Mouse (Mus musculus) splenic B cell, adult 2 months (primary cell): ENCODE data around the gene Arl5c.

Source experiments
- DNase-seq: peaks from one replicate; pipeline ENCODE4 v3.0.0-alpha.2; 2011; ENCODE audit warnings: low read depth, low spot score
- H3K27me3 ChIP-seq: 2 replicates; pipeline ENCODE4 v1.6.1; 2012; ENCODE audit warnings: mild to moderate bottlenecking, low read length, moderate library complexity, mixed read lengths; ENCODE audit not compliant: control insufficient read depth, poor library complexity, insufficient read depth, severe bottlenecking
- H3K36me3 ChIP-seq: 2 replicates; pipeline ENCODE4 v1.6.1; 2012; ENCODE audit warnings: mild to moderate bottlenecking, low read length, moderate library complexity, mixed read lengths; ENCODE audit not compliant: control insufficient read depth, poor library complexity, insufficient read depth, severe bottlenecking

Gene Arl5c

DNA sequence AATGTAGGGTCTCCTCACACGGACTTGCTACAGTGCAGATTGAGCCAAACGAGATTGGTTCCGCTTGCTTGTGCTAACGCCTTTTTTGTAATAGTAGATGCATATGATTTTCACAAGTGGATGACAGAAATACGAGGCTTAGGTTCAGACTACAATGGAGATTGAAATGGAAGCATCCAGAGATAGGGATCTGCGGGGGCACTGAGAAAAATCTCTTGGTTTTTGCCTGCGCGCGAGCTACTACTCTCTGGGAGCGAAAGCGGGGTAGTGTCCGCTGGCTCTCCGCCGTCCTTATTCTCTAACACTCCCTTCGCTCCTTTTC is 30.2 kb upstream of the Arl5c start:
- no peak for DNase-seq
- no peaks in the 10 kb centered on the region for H3K27me3 ChIP-seq

DNA sequence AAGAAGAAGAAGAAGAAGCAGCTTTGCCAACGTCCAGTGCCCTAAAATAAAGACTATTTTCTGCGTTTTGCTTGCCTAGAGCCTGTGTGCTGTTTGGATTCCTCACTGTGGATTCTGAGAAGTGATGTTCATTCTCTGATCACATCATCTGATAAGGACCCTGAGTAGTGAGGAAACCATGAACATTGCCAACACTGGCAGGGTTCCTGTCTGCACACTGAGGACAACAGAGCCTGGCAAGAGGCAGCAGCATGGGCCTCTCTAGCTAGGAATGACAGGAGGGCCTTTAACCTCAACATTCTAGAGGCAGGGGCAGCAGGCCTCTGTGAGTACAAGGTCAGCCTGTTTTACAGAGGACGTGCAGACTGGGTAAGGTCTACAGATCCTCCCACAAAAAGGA is 28.5 kb upstream of the Arl5c start:
- no peak for DNase-seq

More for the DNA sequence above, 30.2 kb upstream of the Arl5c start:
- H3K36me3 ChIP-seq: no peaks in the 10 kb centered on the region; the same call in none of the 2 replicates

DNA sequence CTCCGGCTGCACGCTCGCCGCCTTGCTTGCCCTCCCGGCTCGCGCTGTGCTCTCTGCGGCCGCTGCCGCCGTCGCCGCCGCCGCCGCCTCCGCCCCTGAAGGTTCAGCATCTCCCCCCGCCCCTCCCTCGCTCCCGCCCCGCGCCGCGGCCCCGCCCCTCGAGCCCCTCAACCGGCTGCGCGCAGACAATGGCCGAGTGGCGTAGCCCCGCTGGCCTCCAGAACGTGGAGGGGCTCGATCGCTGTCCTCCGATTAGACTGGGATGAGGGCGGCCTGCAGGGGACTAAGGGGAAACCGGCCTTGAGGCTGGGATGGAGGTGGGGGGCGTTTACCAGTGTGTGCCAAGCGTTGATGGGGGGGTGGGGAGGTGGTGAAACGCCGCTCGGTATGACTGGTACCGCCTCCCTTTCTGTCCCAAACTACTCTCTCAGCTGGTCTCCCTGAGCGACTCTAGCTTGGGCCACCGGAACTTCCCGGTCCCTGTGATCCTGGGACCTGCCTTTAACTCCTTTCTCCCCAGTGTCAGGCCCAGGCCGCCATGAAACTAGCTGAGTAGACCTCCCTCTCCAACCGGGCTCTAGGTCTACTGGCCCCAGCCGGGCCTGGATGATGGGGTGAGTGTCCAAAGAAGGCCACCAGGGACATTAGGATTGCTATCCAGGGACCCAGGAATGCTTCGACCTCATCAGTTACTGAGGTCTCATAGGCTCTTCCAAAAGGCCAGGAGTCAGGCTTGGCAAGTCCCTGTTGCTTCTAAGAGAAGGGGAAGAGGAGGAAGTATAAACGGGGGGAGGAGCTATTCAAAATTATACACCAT is 26.8 kb upstream of the Arl5c start, which contains the start of gene Cacnb1:
TSS of gene Cacnb1 (minus strand) at position 480 of the 817 bp plus-strand sequence.
- no peaks in the 10 kb centered on the region for H3K36me3 ChIP-seq
- peak; percentile 54 for DNase-seq
- H3K27me3 ChIP-seq: no peaks in the 10 kb centered on the region

More for the DNA sequence above, 28.5 kb upstream of the Arl5c start:
- no peaks in the 10 kb centered on the region for H3K27me3 ChIP-seq
- no peaks in the 10 kb centered on the region; the same call in 1 of the 2 replicates for H3K36me3 ChIP-seq

DNA sequence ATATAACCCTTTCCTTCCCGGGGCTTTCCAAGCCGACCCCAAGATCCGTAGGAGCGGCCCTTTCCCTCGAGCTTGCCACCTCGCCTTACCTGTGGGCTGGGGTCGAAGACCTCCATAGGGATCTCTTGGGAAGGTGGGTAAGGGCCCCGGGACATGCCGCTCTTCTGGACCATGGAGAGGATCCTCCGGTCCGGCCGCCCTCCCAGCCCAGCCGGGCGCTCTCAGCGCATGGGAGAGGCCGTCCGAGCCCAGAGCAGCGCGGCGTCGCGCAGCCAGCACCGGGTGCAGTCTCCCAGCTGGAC is 26.2 kb upstream of the Arl5c start:
- DNase-seq: no peak
- H3K36me3 ChIP-seq: no peaks in the 10 kb centered on the region
- no peaks in the 10 kb centered on the region for H3K27me3 ChIP-seq

DNA sequence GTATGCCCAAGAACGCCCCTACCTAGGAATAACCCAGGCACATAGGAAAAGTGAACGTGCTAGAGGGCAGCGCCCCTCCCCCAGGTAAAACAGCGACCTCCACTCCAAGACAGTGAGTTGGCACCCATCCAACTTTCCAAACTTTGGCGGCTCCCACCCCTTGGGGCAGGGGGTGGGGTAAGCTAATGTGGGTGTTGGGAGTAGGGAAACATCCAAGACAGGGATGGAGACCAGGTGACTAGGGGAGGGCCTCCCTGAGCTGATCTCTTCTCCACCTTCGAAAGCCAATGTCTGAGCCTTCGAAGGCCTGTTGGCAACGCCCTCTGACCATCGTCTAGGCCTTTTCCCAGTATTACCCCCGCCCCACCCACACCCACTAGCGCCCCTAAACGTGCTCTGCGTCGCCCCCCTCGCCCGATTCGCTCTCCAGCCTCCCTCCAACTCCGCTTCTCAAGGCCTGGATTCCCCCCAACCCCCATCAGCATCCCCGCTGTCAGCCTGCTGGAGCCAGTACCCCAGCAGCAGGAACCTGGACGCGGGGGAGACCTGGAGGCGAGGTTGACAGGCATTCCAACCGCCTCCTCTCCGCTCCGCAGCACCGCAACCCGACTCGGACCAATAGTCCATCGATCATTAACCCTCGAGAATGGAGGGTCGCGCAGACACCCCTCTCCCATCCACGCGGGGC is 25.7 kb upstream of the Arl5c start:
- H3K27me3 ChIP-seq: no peaks in the 10 kb centered on the region
- H3K36me3 ChIP-seq: no peaks in the 10 kb centered on the region; the same call in 1 of the 2 replicates
- DNase-seq: no peak

DNA sequence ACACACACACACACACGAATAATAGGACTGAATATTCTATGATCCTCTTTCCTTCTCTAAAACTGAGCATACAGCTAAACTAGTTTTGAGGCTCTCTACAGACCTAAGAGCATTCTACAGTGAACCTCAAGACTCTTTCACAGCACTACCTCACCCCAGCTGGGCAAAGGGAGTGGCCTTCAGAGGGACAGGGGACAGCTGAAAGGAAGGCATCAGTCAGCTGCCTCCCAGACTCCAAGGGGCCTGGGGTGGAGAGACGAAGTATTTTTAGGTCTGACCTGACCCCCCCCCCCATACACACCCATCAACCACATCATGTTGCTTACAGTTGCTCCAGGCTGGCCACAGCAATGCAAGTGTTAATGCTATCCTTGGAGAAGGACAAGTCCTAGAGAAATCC is 25.1 kb upstream of the Arl5c start:
- DNase-seq: no peak
- Histone ChIP-seq H3K36me3 (no peaks in the 10 kb centered on the region; the same call in 1 of the 2 replicates), H3K27me3 (no peaks in the 10 kb centered on the region)

DNA sequence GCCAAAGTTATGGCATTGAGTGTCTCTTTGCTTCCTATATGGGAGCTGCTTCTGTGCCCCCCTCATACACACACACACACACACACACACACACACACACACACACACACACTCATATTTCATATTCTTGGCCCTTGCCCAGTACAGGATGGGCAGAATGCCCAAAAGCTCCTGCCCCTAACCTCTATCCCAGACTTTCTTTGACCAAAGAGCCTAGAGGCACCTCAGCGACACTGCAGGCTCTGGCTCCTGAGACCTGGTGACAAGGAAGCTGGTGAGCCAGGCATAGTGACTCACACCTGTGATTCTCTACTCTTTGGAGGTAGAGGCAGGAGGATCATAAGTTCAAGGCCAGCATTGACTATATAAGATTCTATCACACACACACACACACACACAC is 24.7 kb upstream of the Arl5c start:
- H3K36me3 ChIP-seq: no peaks in the 10 kb centered on the region; the same call in 1 of the 2 replicates
- no peak for DNase-seq
- H3K27me3 ChIP-seq: no peaks in the 10 kb centered on the region

DNA sequence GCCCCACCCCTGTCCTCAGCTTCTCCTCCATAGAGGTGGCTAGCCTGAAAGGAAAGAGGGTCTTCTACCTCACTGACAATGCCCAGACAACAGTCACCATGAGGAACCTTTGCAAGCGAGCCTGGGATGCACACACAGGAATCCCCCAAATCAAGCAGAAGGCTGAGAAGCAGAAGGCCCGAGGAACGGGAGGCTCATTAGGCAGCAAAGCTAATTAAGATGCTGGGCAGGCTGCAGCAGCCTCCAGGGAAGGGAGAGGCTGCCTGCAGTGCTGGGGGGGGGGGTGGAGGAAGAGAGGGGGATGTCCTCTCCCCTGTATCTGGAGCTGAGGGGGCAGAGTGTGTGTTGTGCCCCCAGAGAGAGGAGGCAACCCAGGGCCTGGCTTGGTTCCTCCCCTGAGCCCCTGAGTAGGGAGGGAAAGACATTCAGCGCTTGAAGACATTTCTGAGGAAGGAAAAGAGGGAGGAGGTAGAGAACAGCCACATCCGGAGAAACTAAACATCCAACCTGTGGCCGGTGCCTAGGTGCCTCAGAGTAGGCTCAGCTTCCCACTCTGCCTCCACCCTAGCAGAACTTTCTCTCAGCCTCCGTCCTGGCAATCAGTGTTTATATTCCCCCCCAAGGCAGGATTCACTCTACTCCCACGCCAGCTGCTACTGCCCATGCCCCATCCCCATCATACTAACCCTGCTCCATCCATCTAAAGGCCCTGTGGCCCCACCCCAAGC is 24.1 kb upstream of the Arl5c start:
- DNase-seq: no peak

DNA sequence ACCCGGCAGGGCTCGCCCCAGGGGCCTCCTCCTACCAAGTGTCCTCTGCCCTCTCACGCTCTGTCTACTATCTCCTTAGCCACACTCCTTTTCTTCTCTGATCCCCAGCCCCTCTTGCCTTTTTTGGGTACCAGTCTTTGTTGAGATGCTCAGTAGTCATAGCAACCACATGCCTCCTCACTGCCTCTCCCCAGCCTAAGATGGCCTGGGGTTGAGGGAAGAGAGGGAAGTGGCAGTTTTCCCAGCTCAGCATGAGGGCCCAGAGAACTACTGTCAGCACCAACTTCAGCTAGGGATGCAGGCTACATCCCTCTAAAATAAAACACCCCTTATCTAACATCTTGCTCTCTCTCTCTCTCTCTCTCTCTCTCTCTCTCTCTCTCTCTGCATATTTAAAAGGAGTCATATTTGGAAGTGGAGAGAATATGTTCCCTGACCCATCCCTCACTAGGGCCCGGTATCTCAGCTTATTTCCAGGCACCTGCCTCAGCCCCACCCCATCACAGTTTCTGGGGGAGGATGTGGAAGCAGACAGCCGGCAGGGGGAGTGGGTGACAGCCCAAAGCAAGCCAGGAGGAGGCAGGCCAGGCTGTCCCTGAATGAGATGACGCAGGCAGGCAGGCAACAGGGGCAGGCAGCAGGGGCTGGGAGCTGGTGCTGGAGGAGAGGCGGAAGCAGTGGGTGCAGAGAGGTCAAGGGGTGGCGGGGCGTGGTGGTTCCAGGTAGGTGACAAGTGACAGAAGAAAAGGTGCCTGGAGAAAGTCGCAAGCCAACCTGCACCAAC is 23.1 kb upstream of the Arl5c start:
- DNase-seq: peak; percentile 64
- H3K36me3 ChIP-seq: no peaks in the 10 kb centered on the region; the same call in 1 of the 2 replicates
- H3K27me3 ChIP-seq: no peaks in the 10 kb centered on the region

More for the DNA sequence above, 24.1 kb upstream of the Arl5c start:
- no peaks in the 10 kb centered on the region; the same call in 1 of the 2 replicates for H3K36me3 ChIP-seq
- no peaks in the 10 kb centered on the region for H3K27me3 ChIP-seq

DNA sequence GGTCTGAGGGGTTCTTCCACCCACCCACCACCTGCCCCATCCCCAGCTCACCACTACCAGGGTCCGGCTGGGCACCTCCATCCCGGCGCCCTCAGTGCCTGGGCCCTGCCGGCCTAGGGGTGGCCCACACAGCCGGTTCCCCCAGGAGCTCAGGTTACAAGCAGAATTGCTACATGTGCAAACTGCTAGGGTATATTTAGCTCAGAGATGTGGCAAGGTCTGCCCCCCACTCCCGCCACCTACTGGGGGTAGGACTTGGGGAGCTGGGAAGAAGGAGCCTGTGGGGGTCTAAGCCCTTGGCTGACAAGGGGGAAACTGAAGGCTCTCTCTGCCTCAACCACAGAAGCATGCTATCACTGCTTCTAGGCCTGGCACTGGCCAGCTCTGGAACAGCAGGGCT is 22.2 kb upstream of the Arl5c start:
- DNase-seq: no peak
- no peaks in the 10 kb centered on the region; the same call in 1 of the 2 replicates for H3K36me3 ChIP-seq
- no peaks in the 10 kb centered on the region for H3K27me3 ChIP-seq

DNA sequence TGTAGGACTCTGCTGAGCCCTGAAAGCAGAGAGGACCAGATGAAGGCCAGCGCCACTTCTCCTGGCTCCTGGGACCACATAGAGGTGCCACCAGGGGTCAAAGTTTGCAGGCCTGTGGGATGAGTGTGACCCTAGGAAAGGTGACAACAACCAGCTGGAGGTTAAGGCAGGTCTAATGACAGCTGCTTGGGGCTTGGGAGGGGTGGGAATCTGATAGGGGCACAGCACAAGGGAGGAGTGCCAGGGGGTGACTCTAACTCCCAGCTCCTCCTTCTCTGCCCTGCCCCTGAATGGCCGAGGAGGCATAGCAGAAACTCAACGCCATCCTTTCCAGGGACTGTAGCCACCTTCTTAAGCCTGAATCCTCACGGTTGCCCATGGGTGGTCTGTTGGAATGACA is 20.8 kb upstream of the Arl5c start:
- Histone ChIP-seq H3K27me3 (no peaks in the 10 kb centered on the region), H3K36me3 (no peaks in the 10 kb centered on the region; the same call in 1 of the 2 replicates)
- DNase-seq: no peak

DNA sequence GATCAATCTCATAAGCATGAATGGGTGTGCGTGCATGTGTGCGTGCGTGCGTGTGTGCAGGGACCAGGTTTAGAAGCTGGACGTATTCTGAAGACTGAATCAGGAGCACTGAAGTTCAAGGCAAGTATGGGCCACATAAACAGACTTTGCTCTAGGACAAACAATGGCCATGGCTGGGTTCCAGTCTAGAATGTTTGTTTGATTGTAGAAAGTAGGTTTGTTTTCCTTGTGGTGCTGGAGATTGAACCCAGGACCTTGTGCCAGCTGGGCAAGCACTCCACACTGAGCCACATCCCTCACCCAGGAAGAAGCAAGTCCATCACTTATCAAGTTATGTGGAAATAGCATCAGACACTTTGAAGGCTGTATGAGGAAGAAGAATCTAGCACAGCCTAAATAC is 20.2 kb upstream of the Arl5c start:
- no peaks in the 10 kb centered on the region for H3K27me3 ChIP-seq
- no peak for DNase-seq
- H3K36me3 ChIP-seq: no peaks in the 10 kb centered on the region; the same call in 1 of the 2 replicates

DNA sequence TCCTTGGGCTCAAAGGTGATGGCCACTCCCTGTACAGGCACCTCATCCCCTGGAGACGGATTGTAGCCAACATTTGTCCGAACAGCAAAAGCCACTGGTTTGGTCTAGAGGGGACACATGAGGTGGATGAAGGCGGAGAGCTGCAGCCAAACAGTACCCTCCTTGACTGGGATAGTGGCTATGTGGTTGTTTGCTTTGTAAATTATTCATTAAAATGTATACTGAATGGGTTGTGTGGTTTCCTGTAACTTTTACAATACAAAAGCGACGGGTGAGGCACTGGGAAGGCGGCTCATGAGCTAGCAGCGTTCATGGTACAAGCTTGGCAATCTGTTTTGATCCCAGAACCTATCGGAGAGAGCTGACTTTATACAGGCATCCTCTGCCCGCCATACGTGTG is 16.9 kb upstream of the Arl5c start:
- Histone ChIP-seq H3K27me3 (no peaks in the 10 kb centered on the region), H3K36me3 (no peaks in the 10 kb centered on the region; the same call in 1 of the 2 replicates)
- no peak for DNase-seq

DNA sequence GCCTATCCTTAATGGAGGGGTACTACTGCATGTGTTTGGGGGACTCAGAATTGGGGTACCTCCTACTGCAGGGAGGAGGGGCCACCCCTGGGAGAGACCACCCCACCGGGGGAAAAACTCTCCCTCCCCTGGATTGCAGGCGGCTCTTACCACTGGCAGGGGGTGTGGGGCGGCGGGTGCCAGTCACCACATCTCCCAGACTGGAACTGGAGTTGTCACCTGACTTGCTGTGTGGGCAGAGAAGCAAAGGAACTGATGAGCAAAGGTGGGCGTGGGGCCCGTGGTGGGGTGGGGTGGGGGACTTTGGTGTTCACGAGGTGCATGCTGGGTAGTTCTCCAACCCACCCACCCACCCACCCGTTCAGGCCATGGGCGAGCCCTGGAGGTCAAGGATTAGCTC is 15.7 kb upstream of the Arl5c start:
- DNase-seq: no peak
- no peaks in the 10 kb centered on the region; the same call in 1 of the 2 replicates for H3K36me3 ChIP-seq
- H3K27me3 ChIP-seq: no peaks in the 10 kb centered on the region
